Mouse (Mus musculus) liver (tissue): Measurements from ENCODE around the gene Oprm1.
A peak's percentile ranks its signal among the peaks of the same experiment; 100 is the strongest.
"Not testable (repeated sequence)": the region's sequence is repeated elsewhere in the genome, so short reads cannot be mapped to it uniquely, and the experiment has no call there.

Experiments
- DNase-seq: peaks from one replicate; pipeline ENCODE4 v3.0.0-alpha.2; 2020; ENCODE audit warnings: mixed read lengths

The Oprm1 gene

DNA sequence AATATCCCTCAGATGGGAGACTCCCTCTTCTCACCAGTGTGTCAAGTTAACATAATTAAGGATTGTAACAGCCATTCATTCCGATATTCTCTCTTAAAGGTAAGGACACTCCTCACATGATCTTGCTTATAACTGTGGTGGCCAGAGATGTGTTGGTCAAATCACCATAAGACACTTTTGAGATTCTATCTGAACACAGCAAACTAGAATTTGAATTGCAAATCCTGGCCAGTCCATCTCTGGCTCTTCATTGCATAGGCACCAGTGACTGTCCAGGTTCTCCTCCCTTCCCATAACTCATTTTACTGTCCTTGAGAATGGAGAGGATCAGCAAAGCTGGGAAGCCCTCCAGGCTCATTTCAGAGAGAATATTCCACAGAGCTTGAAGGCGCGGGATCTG is at the start of gene Oprm1:
Oprm1 (plus strand) TSS at position 301 of the 400 bp plus-strand sequence.
- no peak for DNase-seq

GRCm38 (mm10) chr10:6717181-6717948 is 40.9 kb upstream of the Oprm1 start:
- no peak for DNase-seq

DNA sequence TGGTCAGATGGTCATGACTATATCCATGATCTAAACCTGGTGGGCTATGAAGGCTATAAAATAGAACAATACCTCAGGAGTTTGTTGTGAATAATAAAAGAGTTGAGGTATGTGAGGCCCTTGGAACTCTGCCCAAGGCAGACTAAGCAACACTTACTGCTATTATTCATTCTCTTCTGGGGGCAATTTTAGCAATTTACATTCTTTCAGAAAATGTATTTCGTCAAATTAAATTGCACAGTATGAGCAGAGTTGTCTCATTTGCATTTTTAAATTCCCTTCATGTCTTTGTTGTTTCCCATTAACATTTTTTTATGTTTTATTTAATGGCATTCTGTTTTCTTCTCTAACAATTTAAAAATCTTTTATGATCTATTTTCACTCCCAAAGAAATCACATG is 34.5 kb upstream of the Oprm1 start:
- DNase-seq: no peak

DNA sequence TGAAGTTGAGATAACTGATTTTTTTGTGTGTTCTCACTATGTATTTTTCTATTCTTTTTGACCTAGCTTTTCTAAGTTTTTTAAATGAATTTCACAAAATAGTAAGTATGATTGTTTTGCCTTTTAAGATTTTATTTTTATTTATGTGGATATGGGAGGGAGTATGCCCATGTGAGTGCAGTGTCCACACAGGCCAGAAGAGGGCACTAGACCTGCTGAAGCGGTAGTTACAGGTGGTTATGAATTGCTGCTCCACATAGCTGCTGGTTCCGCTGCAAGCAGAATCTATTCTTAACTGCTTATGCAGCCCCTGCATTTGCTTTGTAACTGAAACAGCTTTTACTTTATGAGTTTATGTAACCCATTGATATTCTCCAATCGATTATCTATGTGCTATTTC is 29.8 kb upstream of the Oprm1 start:
- no peak for DNase-seq

GRCm38 (mm10) chr10:6753375-6753774 is 4.9 kb upstream of the Oprm1 start:
- no peak for DNase-seq

DNA sequence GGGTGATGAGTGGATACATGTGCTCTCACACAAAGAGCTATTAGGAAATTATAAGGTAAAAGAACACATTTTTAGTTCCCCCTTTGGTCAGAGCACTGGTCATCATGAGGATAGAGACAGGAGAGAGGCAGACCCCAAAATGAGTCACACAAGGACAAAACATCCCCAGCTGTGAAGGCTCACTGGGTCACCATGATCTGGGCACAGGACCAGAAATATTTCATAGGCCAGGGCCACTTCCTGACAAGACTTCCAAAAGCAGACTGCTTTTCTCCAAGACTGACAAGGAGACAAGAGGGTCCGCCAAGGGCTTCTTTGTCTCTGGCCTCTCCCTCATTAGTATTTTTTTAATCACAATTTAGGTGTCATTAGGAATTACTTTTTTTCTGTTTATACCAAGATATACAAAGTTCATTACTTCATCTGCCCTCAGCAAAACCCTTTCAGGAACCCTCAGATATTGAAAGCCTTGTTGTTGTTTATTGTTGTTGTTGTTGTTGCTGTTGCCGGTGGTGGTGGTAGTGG is 3.0 kb downstream of the Oprm1 start, which contains the start of gene Gm10945:
Gm10945 (minus strand) TSS at position 475 of the 525 bp plus-strand sequence.
- no peak for DNase-seq

- peak; percentile 52 for DNase-seq
These were observed 30.4 kb downstream of the Oprm1 start for GRCm38 (mm10) chr10:6788517-6789237.

GRCm38 (mm10) chr10:6790226-6790625 is 31.9 kb downstream of the Oprm1 start:
- no peak for DNase-seq

DNA sequence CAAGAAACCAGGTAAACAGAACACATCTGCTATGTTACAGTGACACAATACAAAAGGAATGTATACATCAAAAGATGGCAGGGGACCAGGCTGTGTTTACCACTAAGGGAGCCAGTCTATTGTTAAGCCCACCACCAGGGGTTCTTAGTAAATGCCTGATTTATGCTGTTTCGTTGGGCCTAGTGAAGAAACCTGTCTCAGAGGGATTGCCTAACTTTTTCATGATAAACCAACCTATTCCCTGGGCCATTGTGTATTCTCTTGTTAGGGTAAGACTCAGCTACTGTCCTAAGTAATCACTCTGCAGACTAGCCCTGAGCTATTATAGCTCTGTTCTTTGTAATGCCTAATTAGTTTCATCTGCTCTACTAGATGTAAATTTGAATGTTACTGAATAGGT is 62.3 kb downstream of the Oprm1 start:
- no peak for DNase-seq

GRCm38 (mm10) chr10:6842225-6842624 is 83.9 kb downstream of the Oprm1 start:
- DNase-seq: no peak

DNA sequence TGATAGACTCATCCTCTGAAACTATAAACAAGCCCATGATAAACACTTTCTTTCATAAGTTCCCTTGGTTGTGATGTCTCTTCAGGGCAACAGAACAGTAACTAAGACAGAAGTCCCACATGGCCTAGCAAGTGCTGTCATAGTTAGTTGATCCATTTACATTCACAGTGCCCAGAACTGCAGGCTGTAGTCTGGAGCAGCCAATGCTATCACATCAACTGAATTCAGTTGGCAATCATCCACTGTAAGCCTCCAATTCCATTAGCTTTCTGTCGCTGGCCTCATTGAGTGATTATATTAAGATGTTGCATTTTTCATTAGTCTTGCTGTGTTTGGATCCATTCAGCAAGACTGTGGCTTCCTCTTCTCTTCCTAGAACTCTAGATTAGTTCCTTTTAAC is 88.0 kb downstream of the Oprm1 start:
- DNase-seq: no peak

DNA sequence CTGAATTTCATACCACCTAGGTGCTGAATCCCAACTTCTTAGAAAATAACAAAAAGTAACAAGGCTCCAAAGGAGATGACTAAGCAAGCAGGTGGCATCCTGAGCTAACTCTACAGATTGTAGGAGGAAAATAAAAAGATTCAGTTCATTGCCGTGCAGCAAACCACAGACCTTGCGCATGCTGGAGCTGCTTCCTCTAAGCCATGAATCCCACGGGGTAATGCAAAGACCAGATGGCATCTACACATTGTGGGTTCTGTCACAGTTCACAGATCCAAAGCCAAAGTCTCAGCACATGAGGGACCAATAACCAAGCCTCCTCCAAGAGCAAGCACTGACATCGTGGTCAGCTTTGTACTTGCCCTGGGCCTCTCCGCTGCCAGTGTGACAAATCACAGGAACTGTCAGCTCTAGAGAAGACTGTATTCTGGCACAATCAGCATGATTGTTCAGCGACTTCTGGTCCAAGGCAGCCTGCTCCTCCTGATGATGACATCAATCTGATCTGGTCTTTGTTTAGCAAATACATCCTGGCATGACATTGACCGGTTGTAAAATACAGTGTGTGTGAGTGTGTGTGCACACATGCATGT is 90.0 kb downstream of the Oprm1 start:
- no peak for DNase-seq

- no peak for DNase-seq
These were observed 90.5 kb downstream of the Oprm1 start for GRCm38 (mm10) chr10:6848834-6849233.

- DNase-seq: no peak
These were observed 97.5 kb downstream of the Oprm1 start for GRCm38 (mm10) chr10:6855812-6856211.

DNA sequence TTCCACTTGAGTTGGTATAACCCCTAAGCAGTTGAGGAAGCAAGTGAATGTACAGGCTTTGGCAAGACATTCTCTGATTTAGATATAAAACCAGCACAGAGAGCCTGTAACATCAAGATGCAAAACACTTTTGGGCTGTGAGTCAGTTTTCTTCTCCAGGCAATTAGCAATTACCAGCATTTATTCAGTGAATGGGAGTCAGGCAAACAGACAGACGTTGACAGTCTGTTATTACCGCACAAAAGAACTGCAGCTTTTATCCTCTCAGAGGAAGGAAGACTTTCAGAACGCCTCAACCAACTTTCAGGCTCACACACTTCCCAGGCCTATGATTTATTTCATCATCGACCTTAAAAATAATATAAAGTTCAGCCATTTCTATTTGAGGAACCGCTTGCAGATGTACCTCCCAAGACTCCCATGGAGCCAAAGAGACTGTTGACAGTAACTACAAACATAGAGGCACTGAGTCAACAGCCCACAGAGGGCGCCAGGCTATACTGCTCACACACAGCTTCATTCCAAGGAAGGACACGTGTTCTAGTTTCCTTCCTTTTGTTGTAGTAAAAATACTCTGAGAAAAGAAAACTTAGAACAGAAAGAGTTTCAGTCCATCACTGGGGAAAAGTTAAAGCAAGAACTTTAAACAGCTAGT is 113.2 kb downstream of the Oprm1 start:
- DNase-seq: no peak

- DNase-seq: no peak
These were observed 115.6 kb downstream of the Oprm1 start for GRCm38 (mm10) chr10:6873917-6874316.

- DNase-seq: no peak
These were observed 120.1 kb downstream of the Oprm1 start for GRCm38 (mm10) chr10:6878276-6878881.

GRCm38 (mm10) chr10:6882041-6882440 is 123.7 kb downstream of the Oprm1 start:
- not testable (repeated sequence) for DNase-seq

DNA sequence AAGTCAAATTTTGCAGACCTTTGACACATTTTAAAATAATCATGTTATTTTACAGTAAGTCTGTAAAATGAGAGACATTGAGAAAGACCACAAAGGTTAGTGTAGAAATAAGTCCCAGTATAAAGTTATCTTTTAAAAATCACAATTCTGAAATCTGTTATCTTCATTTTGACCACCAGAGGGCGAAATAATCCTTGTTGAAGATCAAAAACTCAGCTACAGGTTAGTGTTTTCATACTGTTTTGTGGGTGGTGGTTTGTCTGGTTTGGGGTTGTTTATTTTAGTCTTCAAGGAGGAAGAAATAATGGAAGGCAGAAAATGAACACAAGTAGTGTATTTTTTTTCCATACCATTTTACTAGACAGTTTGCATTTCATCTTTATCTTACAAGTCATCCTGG is 127.2 kb downstream of the Oprm1 start:
- no peak for DNase-seq

DNA sequence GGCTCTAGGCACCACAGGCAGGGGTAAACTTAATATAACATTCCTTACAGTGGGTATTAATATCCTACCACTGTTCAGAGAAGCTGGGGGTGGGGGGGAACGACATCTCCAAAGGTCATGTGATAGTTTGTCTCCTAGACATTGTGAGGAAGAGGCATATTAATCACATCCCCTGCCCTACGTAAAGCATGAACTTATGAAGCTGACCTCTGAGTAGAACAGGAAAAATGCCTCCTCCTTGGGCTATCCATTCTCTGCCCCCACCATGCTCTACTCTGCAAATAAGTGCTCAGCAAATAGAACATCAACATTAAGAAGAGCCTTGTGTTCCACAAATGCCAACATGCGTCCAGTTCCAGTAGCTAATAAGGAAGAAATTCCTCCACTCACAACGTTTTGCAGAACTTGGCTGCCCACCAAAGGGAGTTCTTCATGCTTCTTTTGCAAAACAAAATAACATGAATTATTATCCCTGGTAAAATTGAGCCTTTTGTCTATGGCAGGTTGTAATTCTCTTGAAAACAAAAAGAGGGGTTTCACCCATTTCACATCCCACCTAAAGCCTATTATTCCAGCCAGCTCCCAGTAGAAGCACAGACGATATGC is 131.4 kb downstream of the Oprm1 start:
- DNase-seq: no peak

DNA sequence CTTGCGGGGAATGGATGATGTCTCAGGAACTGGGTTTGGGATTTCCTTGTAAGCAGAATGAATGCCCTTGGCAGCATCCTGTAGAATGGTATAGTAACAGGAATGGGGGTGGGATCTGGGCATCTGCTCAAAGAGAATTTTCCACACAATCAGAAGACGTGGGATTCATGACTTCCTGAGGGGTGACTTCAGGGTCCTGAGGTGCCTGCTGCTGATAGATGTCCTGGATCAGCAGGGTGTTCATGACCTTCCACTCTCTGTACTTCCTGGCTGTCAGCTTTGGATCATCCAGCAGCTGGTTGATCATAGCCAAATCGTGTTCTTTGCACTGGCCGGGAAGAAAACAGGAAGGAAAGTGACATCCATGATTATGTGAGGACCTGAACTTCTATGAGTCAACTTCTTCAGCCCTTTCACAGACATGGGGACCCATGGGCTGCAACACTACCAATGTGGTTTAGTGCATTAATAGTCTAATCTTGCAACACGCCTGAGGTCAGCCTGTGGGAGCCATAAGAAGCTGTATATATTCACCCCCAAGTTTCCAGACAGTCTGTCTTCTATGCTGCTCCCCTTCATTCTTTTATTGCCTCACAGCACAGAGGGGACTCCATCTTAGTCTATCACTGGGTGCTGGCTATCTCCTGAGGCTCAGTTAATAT is 132.2 kb downstream of the Oprm1 start:
- no peak for DNase-seq

GRCm38 (mm10) chr10:6895796-6896195 is 137.5 kb downstream of the Oprm1 start:
- no peak for DNase-seq
